Mouse (Mus musculus) CH12.LX (cell line): ENCODE data around the gene Btnl9. TPM values are rescaled to one million over a fixed set of nuclear protein-coding genes. Genes with fewer than 3 reads are reported as not detected.

Experiments used
- DNase-seq: peaks from one replicate; pipeline ENCODE4 v3.0.0-alpha.2; 2013; ENCODE audit errors: extremely low read depth
- H3K27ac ChIP-seq: 2 replicates; pipeline ENCODE4 v1.5.1; 2012; ENCODE audit warnings: low read depth, mild to moderate bottlenecking, control low read depth, moderate library complexity; ENCODE audit not compliant: insufficient read depth
- H3K27me3 ChIP-seq: replicated peaks from 2 replicates; pipeline ENCODE3; 2012; ENCODE audit warnings: inconsistent platforms
- H3K36me3 ChIP-seq, 2 experiments: replicated peaks in 1 of 2; 2 replicates each; pipeline versions ENCODE3 to v1.6.1; 2012; ENCODE audit warnings: inconsistent platforms in 1 of 2, low read length in 1 of 2, mild to moderate bottlenecking in 1 of 2, mixed read lengths in 1 of 2, moderate library complexity in 1 of 2; ENCODE audit not compliant: control insufficient read depth in 1 of 2, insufficient read depth in 1 of 2
- H3K4me1 ChIP-seq, 2 experiments: 2 replicates each; pipeline ENCODE4 v1.6.1; 2012; ENCODE audit warnings: inconsistent platforms in 1 of 2, moderate library complexity in 1 of 2; ENCODE audit not compliant: insufficient read depth in 2 of 2, control insufficient read depth in 1 of 2
- H3K4me2 ChIP-seq: 2 replicates; pipeline ENCODE4 v1.6.1; 2012; ENCODE audit warnings: low read depth, mild to moderate bottlenecking, control low read depth; ENCODE audit not compliant: poor library complexity, insufficient read depth, severe bottlenecking
- H3K4me3 ChIP-seq, 3 experiments: fragments of 150-350 bp in 1 of 3; sonication (generic) in 1 of 3; replicated peaks in 1 of 3; 2 replicates each; pipeline versions ENCODE3 to v1.5.1; 2011 to 2012; ENCODE audit warnings: low read depth in 2 of 3, low read length in 2 of 3, mild to moderate bottlenecking in 2 of 3, moderate library complexity in 2 of 3, control low read depth in 1 of 3, improper control_type of control experiment in 1 of 3, inconsistent platforms in 1 of 3, mixed read lengths in 1 of 3; ENCODE audit not compliant: poor library complexity in 1 of 3
- H3K79me2 ChIP-seq: replicated peaks from 2 replicates; pipeline ENCODE4 v1.6.1; 2012; ENCODE audit warnings: mild to moderate bottlenecking, moderate library complexity; ENCODE audit not compliant: control insufficient read depth, poor library complexity, insufficient read depth, severe bottlenecking; ENCODE audit errors: extremely low read depth
- H3K9ac ChIP-seq: 2 replicates; pipeline ENCODE4 v1.6.1; 2012; ENCODE audit warnings: low read depth, mild to moderate bottlenecking, control low read depth, moderate library complexity; ENCODE audit not compliant: insufficient read depth
- H3K9me3 ChIP-seq: replicated peaks from 2 replicates; pipeline ENCODE3; 2012; ENCODE audit warnings: low read length, inconsistent platforms, mixed read lengths
- CHD2 ChIP-seq: IDR thresholded peaks from 2 replicates; pipeline ENCODE4 v1.6.1; 2011; ENCODE audit warnings: low read length, improper control_type of control experiment
- CTCF ChIP-seq, 2 experiments: IDR thresholded peaks in 1 of 2; conservative IDR thresholded peaks in 1 of 2; 2 replicates each; pipeline ENCODE4 v1.5.1; 2011 to 2012; ENCODE audit warnings: low read depth in 2 of 2, low read length in 2 of 2, improper control_type of control experiment in 1 of 2, inconsistent platforms in 1 of 2, mild to moderate bottlenecking in 1 of 2, moderate library complexity in 1 of 2
- E2F4 ChIP-seq: IDR thresholded peaks from 2 replicates; pipeline ENCODE4 v1.6.1; 2011; ENCODE audit warnings: low read depth, low read length, improper control_type of control experiment; ENCODE audit not compliant: insufficient replicate concordance
- ELF1 ChIP-seq: IDR thresholded peaks from 2 replicates; pipeline ENCODE4 v1.6.1; 2014; ENCODE audit warnings: low read depth, mild to moderate bottlenecking, inconsistent platforms, low read length, improper control_type of control experiment
- EP300 ChIP-seq: IDR thresholded peaks from 2 replicates; pipeline ENCODE4 v1.6.1; 2011; ENCODE audit warnings: low read length, improper control_type of control experiment
- JUN ChIP-seq: IDR thresholded peaks from 2 replicates; pipeline ENCODE4 v1.6.1; 2011; ENCODE audit warnings: low read depth, mild to moderate bottlenecking, low read length, improper control_type of control experiment, moderate library complexity; ENCODE audit not compliant: insufficient read depth
- JUND ChIP-seq: conservative IDR thresholded peaks from 2 replicates; pipeline ENCODE4 v1.6.1; 2011; ENCODE audit warnings: low read depth, low read length, improper control_type of control experiment
- MEF2A ChIP-seq: IDR thresholded peaks from 2 replicates; pipeline ENCODE4 v1.6.1; 2014; ENCODE audit warnings: low read depth, mild to moderate bottlenecking, inconsistent platforms, low read length, improper control_type of control experiment, borderline replicate concordance
- RAD21 ChIP-seq: IDR thresholded peaks from 2 replicates; pipeline ENCODE4 v1.6.1; 2011; ENCODE audit warnings: low read depth, mild to moderate bottlenecking, low read length, improper control_type of control experiment, moderate library complexity
- SIN3A ChIP-seq: IDR thresholded peaks from 2 replicates; pipeline ENCODE4 v1.6.1; 2012; ENCODE audit warnings: low read length, improper control_type of control experiment, inconsistent platforms
- SMC3 ChIP-seq: IDR thresholded peaks from 2 replicates; pipeline ENCODE4 v1.6.1; 2011; ENCODE audit warnings: low read depth, low read length, improper control_type of control experiment
- TCF12 ChIP-seq: IDR thresholded peaks from 2 replicates; pipeline ENCODE4 v1.6.1; 2014; ENCODE audit warnings: low read depth, mild to moderate bottlenecking, inconsistent platforms, low read length, improper control_type of control experiment
- UBTF ChIP-seq: IDR thresholded peaks from 2 replicates; pipeline ENCODE4 v1.6.1; 2012; ENCODE audit warnings: low read depth, mild to moderate bottlenecking, inconsistent platforms, low read length, improper control_type of control experiment, moderate library complexity
- ZC3H11A ChIP-seq: IDR thresholded peaks from 2 replicates; pipeline ENCODE4 v1.6.1; 2012; ENCODE audit warnings: low read depth, mild to moderate bottlenecking, inconsistent platforms, low read length, improper control_type of control experiment
- dilution Hi-C: fragments of 300-500 bp; cut with MboI; formaldehyde crosslinking; loops from 2 replicates; pipeline ENCODE4 v1.14.3; 2020; ENCODE audit warnings: low sequenced_read_pairs; ENCODE audit not compliant: extremely low pct_unique_long_range_greater_than_20kb, extremely low pct_ligation_motif_present
- in situ Hi-C: fragments of 300-500 bp; cut with MboI; formaldehyde crosslinking; loops from 3 replicates; pipeline ENCODE4 v1.14.3; 2019; ENCODE audit warnings: low sequenced_read_pairs, low pct_ligation_motif_present, low pct_unique_long_range_greater_than_20kb, mixed read lengths
- polyA plus RNA-seq: library from polyadenylated mRNA; unstranded; fragments of >175 nt; gene quantifications from 2 replicates; pipeline ENCODE4 v1.2.1, GENCODE M21; 2012; ENCODE audit warnings: low read depth; ENCODE audit not compliant: insufficient read length
- total RNA-seq, 2 experiments: library from RNA; depleted of rRNA; stranded (reverse); fragments of 300-350 nt in 1 of 2; fragments of >200 nt in 1 of 2; gene quantifications; 2 replicates each; pipeline ENCODE4 v1.2.3; 2012 to 2014

The Btnl9 gene
- total and polyA plus RNA-seq, 3 experiments: 0.20 to 0.34 TPM; not detected in 1

DNA sequence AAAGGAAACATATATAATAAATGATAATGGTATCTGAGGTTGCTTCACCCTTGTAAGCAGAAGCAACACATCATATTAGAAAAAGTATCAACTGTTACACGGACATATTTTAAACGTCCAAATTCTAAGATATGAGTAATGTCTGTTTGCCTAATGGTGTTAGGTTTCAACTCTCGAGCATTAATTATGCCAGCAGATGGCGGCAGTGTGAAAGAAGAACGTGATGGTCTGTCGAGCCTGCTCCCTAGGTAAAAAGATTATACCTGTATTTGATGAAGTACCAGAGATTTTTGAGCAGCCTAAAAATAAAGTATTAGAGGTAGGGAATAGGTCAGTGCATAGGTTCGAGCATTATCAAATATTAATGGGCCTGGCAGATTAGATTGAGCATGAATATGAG is 2.8 kb upstream of the Btnl9 start:
- H3K36me3 ChIP-seq: no peaks in the 10 kb centered on the region
- peaks cover 0 to 4% of the 10 kb centered on the region in 2 experiments; a peak in 2 of 4 replicates for H3K4me1 ChIP-seq
- DNase-seq: peak; percentile 74
- dilution Hi-C loops (no loop called here), in situ Hi-C loops (loop anchor here (25.0 kb wide), 1 partner anchor 223 kb away; the partner anchor contains the start of gene Olfr1389)
- H3K4me2 ChIP-seq: no peak overlapping the region; the same call in 1 of the 2 replicates
- H3K4me3 ChIP-seq: no peak overlapping the region
- H3K27ac ChIP-seq: no peak overlapping the region
- no peaks in the 10 kb centered on the region for H3K9me3 ChIP-seq
- no peak overlapping the region for H3K9ac ChIP-seq
- peak; percentile 15; the same call in 1 of the 2 replicates for TF ChIP-seq SIN3A
- peak; percentile 99 for TF ChIP-seq SMC3
- no peak for TF ChIP-seq CHD2
- TF ChIP-seq JUN: no peak
- TF ChIP-seq RAD21: peak; percentile 97
- peak; percentile 98 for TF ChIP-seq ZC3H11A
- peak in 1 of 2 experiments; percentile 97; a peak in 3 of 4 replicates for TF ChIP-seq CTCF (conservative IDR thresholded peaks at IDR 0.05 in 1 of 2, IDR thresholded peaks at IDR 0.05 in 1 of 2; ENCODE audit: low read depth in 2 of 2, low read length in 2 of 2)
- no peaks in the 10 kb centered on the region for H3K79me2 ChIP-seq
- H3K27me3 ChIP-seq: no peaks in the 10 kb centered on the region

DNA sequence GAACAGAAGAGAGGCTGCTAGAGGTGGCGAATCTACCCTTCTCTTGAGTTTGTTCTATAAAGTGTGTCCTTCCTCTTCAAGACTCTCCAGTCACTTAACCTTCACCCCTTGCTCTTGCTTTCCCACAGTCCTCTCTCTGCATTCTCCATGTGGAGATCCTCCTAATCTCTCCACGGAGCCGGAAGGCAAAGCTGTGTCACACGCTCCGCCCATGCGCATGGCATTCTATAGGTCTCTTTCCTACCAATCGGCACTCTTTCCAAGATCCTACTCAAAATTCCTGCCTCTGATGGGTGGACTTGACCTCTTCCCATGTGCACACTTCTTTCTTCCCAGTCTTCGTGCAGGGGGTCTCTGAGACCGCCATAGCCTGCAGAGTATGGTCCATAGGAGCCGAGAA is 742 bp upstream of the Btnl9 start:
- Histone ChIP-seq H3K27me3 (no peaks in the 10 kb centered on the region), H3K4me1 (peaks cover 0 to 6% of the 10 kb centered on the region in 2 experiments; a peak in 1 of 4 replicates), H3K27ac (no peak overlapping the region), H3K9ac (no peak overlapping the region), H3K4me3 (no peak overlapping the region), H3K79me2 (no peaks in the 10 kb centered on the region), H3K4me2 (no peak overlapping the region), H3K36me3 (no peaks in the 10 kb centered on the region), H3K9me3 (no peaks in the 10 kb centered on the region)
- DNase-seq: no peak
- TF ChIP-seq ZC3H11A: no peak
- no peak for TF ChIP-seq MEF2A
- no peak for TF ChIP-seq ELF1
- TF ChIP-seq JUND: no peak
- TF ChIP-seq SMC3: no peak
- no peak for TF ChIP-seq SIN3A
- TF ChIP-seq TCF12: no peak
- TF ChIP-seq JUN: no peak
- no peak for TF ChIP-seq CHD2
- no peak for TF ChIP-seq E2F4
- TF ChIP-seq EP300: no peak
- TF ChIP-seq UBTF: no peak
- dilution Hi-C loops (no loop called here), in situ Hi-C loops (loop anchor here (25.0 kb wide), 1 partner anchor 225 kb away; the partner anchor contains the start of gene Olfr1389)
